Mouse (Mus musculus) common myeloid progenitor, adult 5-6 weeks (primary cell): ENCODE data around the gene Dnajc8. TPM values are rescaled to one million over a fixed set of nuclear protein-coding genes. Genes with fewer than 3 reads are reported as not detected.

Source experiments
- ATAC-seq: replicated peaks from 2 replicates; pipeline ENCODE4 v1.8.0; 2016; ENCODE audit warnings: low read depth, mild to moderate bottlenecking, moderate TSS enrichment, inconsistent platforms; ENCODE audit not compliant: poor library complexity, severe bottlenecking
- total RNA-seq: library from RNA; stranded (forward); fragments of 200-1000, 187-1606 nt; gene quantifications from 2 replicates; pipeline ENCODE4 v1.2.3, GENCODE M21; 2017

Dnajc8 gene
- 412 and 457 TPM in 2 replicates for total RNA-seq

- ATAC-seq: peak; percentile 55
These were observed at the start of gene Dnajc8 for GRCm38 (mm10) chr4:132535406-132536121. TSS of gene Dnajc8 (plus strand) at chr4:132535550.

GRCm38 (mm10) chr4:132488521-132488920, 46.8 kb upstream of the Dnajc8 start:
- no peak for ATAC-seq

- ATAC-seq: no peak
These were observed 46.4 kb upstream of the Dnajc8 start for GRCm38 (mm10) chr4:132488976-132489375.

GRCm38 (mm10) chr4:132490273-132491010, 44.9 kb upstream of the Dnajc8 start:
- peak; percentile 52 for ATAC-seq

- ATAC-seq: no peak
These were observed 44.3 kb upstream of the Dnajc8 start for GRCm38 (mm10) chr4:132491057-132491456.

- no peak for ATAC-seq
These were observed 43.6 kb upstream of the Dnajc8 start for GRCm38 (mm10) chr4:132491748-132492147.

GRCm38 (mm10) chr4:132492178-132493060, 42.9 kb upstream of the Dnajc8 start:
- no peak for ATAC-seq

- ATAC-seq: peak; percentile 86
These were observed 41.0 kb upstream of the Dnajc8 start for GRCm38 (mm10) chr4:132494271-132494918.

GRCm38 (mm10) chr4:132501639-132502038, 33.7 kb upstream of the Dnajc8 start:
- ATAC-seq: no peak

GRCm38 (mm10) chr4:132503344-132503743, 32.0 kb upstream of the Dnajc8 start:
- no peak for ATAC-seq

GRCm38 (mm10) chr4:132505034-132505738, 30.2 kb upstream of the Dnajc8 start:
- ATAC-seq: no peak

- ATAC-seq: no peak
These were observed 29.6 kb upstream of the Dnajc8 start for GRCm38 (mm10) chr4:132505800-132506199.

- no peak for ATAC-seq
These were observed 29.1 kb upstream of the Dnajc8 start for GRCm38 (mm10) chr4:132506250-132506649.

- no peak for ATAC-seq
These were observed 28.1 kb upstream of the Dnajc8 start for GRCm38 (mm10) chr4:132507210-132507609.

- ATAC-seq: peak; percentile 36
These were observed 25.6 kb upstream of the Dnajc8 start for GRCm38 (mm10) chr4:132509621-132510296.

- ATAC-seq: peak; percentile 89
These were observed 25.0 kb upstream of the Dnajc8 start, which contains the start of gene Sesn2 for GRCm38 (mm10) chr4:132510352-132510798. TSS of gene Sesn2 (minus strand) at chr4:132510501.

- ATAC-seq: no peak
These were observed 23.3 kb upstream of the Dnajc8 start for GRCm38 (mm10) chr4:132512080-132512479.

- ATAC-seq: no peak
These were observed 21.7 kb upstream of the Dnajc8 start for GRCm38 (mm10) chr4:132513395-132514273.
